Mouse (Mus musculus) spleen, adult 2 months (tissue): ENCODE measurements around the gene 1110008P14Rik.

Experiments used
- CTCF ChIP-seq: fragments of 200-500 bp; IDR thresholded peaks from 2 replicates; pipeline ENCODE4 v1.5.1; 2011; ENCODE audit warnings: mild to moderate bottlenecking, inconsistent platforms; ENCODE audit not compliant: insufficient read depth, insufficient read length, insufficient replicate concordance; ENCODE audit errors: extremely low read depth
- POLR2A ChIP-seq: fragments of 200-500 bp; IDR thresholded peaks from 2 replicates; pipeline ENCODE4 v1.6.1; 2011; ENCODE audit warnings: low read depth, low read length, inconsistent platforms

- TF ChIP-seq CTCF (no peak), POLR2A (peak; percentile 34; the same call in 1 of the 2 replicates)
Observed at GRCm38 (mm10) chr2:32381775-32382223, at the start of gene 1110008P14Rik.
